ENCODE assay signal across 11 mouse cellular contexts in the genomic region with DNA sequence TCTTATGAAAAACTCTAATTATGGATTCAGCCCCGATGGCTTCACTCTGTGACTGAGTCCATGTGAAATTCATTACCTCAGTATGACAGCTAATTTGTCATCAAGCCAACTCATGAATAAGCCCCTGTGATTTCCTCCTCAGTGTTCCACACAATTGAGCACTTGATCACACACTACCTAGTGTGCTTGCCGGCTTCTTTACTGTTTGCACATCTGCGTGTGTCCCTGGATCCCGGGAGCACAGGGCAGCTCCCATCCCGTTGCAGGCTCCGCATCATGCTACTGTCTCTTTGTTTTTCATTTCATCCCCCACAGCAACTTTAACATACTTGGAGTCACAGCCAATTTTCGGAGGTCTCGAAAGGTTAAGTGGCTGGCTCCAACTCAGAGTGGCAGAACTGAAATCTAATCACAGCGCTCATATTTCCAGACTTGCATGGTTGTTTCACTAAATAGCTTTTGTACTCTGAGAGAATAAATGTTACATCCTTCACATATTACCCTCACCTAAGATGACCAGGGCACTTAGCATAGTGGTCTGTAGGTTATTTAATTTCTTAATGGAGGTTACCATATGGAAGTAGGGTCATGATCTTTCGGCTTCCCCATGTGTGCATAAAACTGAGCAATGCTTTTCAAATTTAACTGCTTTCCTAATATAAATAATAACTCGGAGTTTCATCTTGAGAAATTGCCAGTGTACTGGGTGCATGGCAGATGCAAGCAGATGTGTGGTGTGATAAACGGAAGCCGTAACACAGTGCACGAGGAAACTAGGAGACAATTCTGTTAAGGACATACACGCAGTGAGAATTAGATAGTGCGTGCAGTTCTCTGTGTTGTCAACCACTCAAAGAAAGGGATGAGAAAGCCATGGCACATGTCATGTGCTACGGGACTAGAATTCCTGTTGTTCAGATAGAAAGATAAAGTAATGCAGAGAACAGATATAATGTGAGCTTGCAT.
A peak's percentile ranks its signal among the peaks of the same experiment; 100 is the strongest.
DNase-seq lines count a peak whose midpoint lies in the region; ATAC-seq lines count a peak whose summit lies in the region.
"Had no signal": no experiment of that assay in that cellular context is flagged by ENCODE, and none has a peak within 500 bp of the region (broad histone marks: within the 10 kb centered on the region; RNA-seq: fewer than 3 reads in every experiment).

No protein-coding gene starts in this region.

- no peaks in the 10 kb centered on the region for H3K36me3 ChIP-seq in hindbrain, embryonic 10.5 days
- H3K36me3 ChIP-seq in midbrain, embryonic 14.5 days (ENCODE audit: control insufficient read depth, insufficient read depth, low read length): no peaks in the 10 kb centered on the region
- H3K36me3 ChIP-seq: liver, embryonic 15.5 days had no signal

- no peak overlapping the region for H3K9ac ChIP-seq in midbrain, embryonic 14.5 days (replicated peaks; ENCODE audit: low read length)
- H3K9ac ChIP-seq: liver, embryonic 15.5 days had no signal

- H3K4me1 ChIP-seq in hindbrain, embryonic 10.5 days (replicated peaks): peaks cover 15% of the 10 kb centered on the region; the same call in 1 of the 2 replicates
- H3K4me1 ChIP-seq in midbrain, embryonic 14.5 days (ENCODE audit: control insufficient read depth, insufficient read depth, low read length): no peaks in the 10 kb centered on the region
- H3K4me1 ChIP-seq: liver, embryonic 15.5 days had no signal

- H3K27me3 ChIP-seq in hindbrain, embryonic 10.5 days (ENCODE audit: insufficient read depth, poor library complexity, severe bottlenecking): no peaks in the 10 kb centered on the region
- no peaks in the 10 kb centered on the region for H3K27me3 ChIP-seq in midbrain, embryonic 14.5 days (ENCODE audit: control insufficient read depth, insufficient read depth, low read length)
- H3K27me3 ChIP-seq: liver, embryonic 15.5 days had no signal

- H3K9me3 ChIP-seq in hindbrain, embryonic 10.5 days: no peaks in the 10 kb centered on the region
- H3K9me3 ChIP-seq in midbrain, embryonic 14.5 days (ENCODE audit: control insufficient read depth, low read length): no peaks in the 10 kb centered on the region
- H3K9me3 ChIP-seq: liver, embryonic 15.5 days had no signal

- DNase-seq in kidney, postnatal 4 days: peak; percentile 10 to 35
- DNase-seq in kidney, adult 8-10 months: no peak
- peak; percentile 62 for DNase-seq in embryo, embryonic 11 days
- DNase-seq in hindbrain, embryonic 10.5 days (ENCODE audit: low spot score): peak; percentile 43
- DNase-seq in midbrain, embryonic 14.5 days: peak; percentile 67
- no peak for DNase-seq in testis, postnatal 14 days (ENCODE audit: low spot score)
- DNase-seq in left cerebral cortex, adult 11 months (ENCODE audit: low spot score): no peak
- DNase-seq in urinary bladder, adult 18-20 months (ENCODE audit: low spot score in 2 of 2): no peak
- DNase-seq: adrenal gland, adult 8-10 months; lung, postnatal 4 days had no signal

- peak overlapping the region; percentile 40; the same call in 1 of the 2 replicates for H3K27ac ChIP-seq in hindbrain, embryonic 10.5 days
- H3K27ac ChIP-seq in midbrain, embryonic 14.5 days (replicated peaks; ENCODE audit: low read depth, low read length): no peak overlapping the region
- H3K27ac ChIP-seq: liver, embryonic 15.5 days had no signal

- peak; percentile 43 for ATAC-seq in midbrain, embryonic 14.5 days (ENCODE audit: low FRiP score, low TSS enrichment)

- no peak overlapping the region for H3K4me2 ChIP-seq in midbrain, embryonic 14.5 days (ENCODE audit: low read length)
- H3K4me2 ChIP-seq: liver, embryonic 15.5 days had no signal

- H3K4me3 ChIP-seq in hindbrain, embryonic 10.5 days: no peak overlapping the region
- H3K4me3 ChIP-seq in midbrain, embryonic 14.5 days (replicated peaks; ENCODE audit: low read depth, low read length): no peak overlapping the region
- H3K4me3 ChIP-seq: liver, embryonic 15.5 days had no signal

- 68% methylated on average over 17 of the region's 17 CpGs for WGBS in hindbrain, embryonic 10.5 days
- 73% methylated on average over 17 of the region's 17 CpGs for WGBS in midbrain, embryonic 14.5 days

Comparison
In these comparisons a context has a peak if more than half of its experiments do, and no peak if none do; other contexts are left out.
1. DNase-seq: peak in kidney, postnatal 4 days (2 of 2), embryo, embryonic 11 days (single experiment), hindbrain, embryonic 10.5 days (single experiment) and midbrain, embryonic 14.5 days (single experiment); none in kidney, adult 8-10 months (0 of 2), testis, postnatal 14 days (single experiment), left cerebral cortex, adult 11 months (single experiment) and urinary bladder, adult 18-20 months (0 of 2).